Mouse (Mus musculus): ENCODE measurements around the gene Map3k4. TPM values are rescaled to one million over a fixed set of nuclear protein-coding genes. Genes with fewer than 3 reads are reported as not detected.

The Map3k4 gene
- polyA plus RNA-seq, 1 experiment: 17.6 TPM

GRCm38 (mm10) chr17:12204689-12205014 is 113.9 kb downstream of the Map3k4 start:
- H3K27me3 ChIP-seq (replicated peaks; ENCODE audit: control insufficient read depth, insufficient read depth, low read length): no peaks in the 10 kb centered on the region
- TF ChIP-seq POLR2A (IDR thresholded peaks at IDR 0.05; ENCODE audit: low read depth, low read length): no peak
- TF ChIP-seq CTCF (conservative IDR thresholded peaks at IDR 0.05; ENCODE audit: insufficient read depth, insufficient read length, low read depth, low read length): no peak
- H3K4me1 ChIP-seq (ENCODE audit: control insufficient read depth, insufficient read depth, low read length): no peaks in the 10 kb centered on the region
- WGBS: 88% methylated on average over 3 of the region's 3 CpGs
- no peak for DNase-seq
- H3K27ac ChIP-seq (ENCODE audit: insufficient read depth, low read depth, low read length): no peak overlapping the region
- no peaks in the 10 kb centered on the region for H3K36me3 ChIP-seq (ENCODE audit: control insufficient read depth, insufficient read depth, low read length)
- H3K4me3 ChIP-seq (ENCODE audit: insufficient read depth, low read depth, low read length): no peak overlapping the region

GRCm38 (mm10) chr17:12204246-12204645 is 114.3 kb downstream of the Map3k4 start:
- no peaks in the 10 kb centered on the region for H3K4me1 ChIP-seq (ENCODE audit: control insufficient read depth, insufficient read depth, low read length)
- H3K27ac ChIP-seq (ENCODE audit: insufficient read depth, low read depth, low read length): no peak overlapping the region
- no peaks in the 10 kb centered on the region for H3K27me3 ChIP-seq (replicated peaks; ENCODE audit: control insufficient read depth, insufficient read depth, low read length)
- 77% methylated on average over 3 of the region's 3 CpGs for WGBS
- H3K36me3 ChIP-seq (ENCODE audit: control insufficient read depth, insufficient read depth, low read length): no peaks in the 10 kb centered on the region
- H3K4me3 ChIP-seq (ENCODE audit: insufficient read depth, low read depth, low read length): no peak overlapping the region
- TF ChIP-seq POLR2A (IDR thresholded peaks at IDR 0.05; ENCODE audit: low read depth, low read length) (no peak), CTCF (conservative IDR thresholded peaks at IDR 0.05; ENCODE audit: insufficient read depth, insufficient read length, low read depth, low read length) (no peak)
- DNase-seq: no peak

GRCm38 (mm10) chr17:12203414-12203897 is 115.1 kb downstream of the Map3k4 start:
- Histone ChIP-seq H3K36me3 (ENCODE audit: control insufficient read depth, insufficient read depth, low read length) (no peaks in the 10 kb centered on the region), H3K4me3 (ENCODE audit: insufficient read depth, low read depth, low read length) (no peak overlapping the region), H3K4me1 (ENCODE audit: control insufficient read depth, insufficient read depth, low read length) (no peaks in the 10 kb centered on the region), H3K27me3 (replicated peaks; ENCODE audit: control insufficient read depth, insufficient read depth, low read length) (no peaks in the 10 kb centered on the region), H3K27ac (ENCODE audit: insufficient read depth, low read depth, low read length) (no peak overlapping the region)
- 71% methylated on average over 15 of the region's 15 CpGs for WGBS
- TF ChIP-seq POLR2A (IDR thresholded peaks at IDR 0.05; ENCODE audit: low read depth, low read length): no peak
- TF ChIP-seq CTCF (conservative IDR thresholded peaks at IDR 0.05; ENCODE audit: insufficient read depth, insufficient read length, low read depth, low read length): no peak
- DNase-seq: no peak

- no peak for DNase-seq
- Histone ChIP-seq H3K36me3 (ENCODE audit: control insufficient read depth, insufficient read depth, low read length) (no peaks in the 10 kb centered on the region), H3K27me3 (replicated peaks; ENCODE audit: control insufficient read depth, insufficient read depth, low read length) (no peaks in the 10 kb centered on the region), H3K27ac (ENCODE audit: insufficient read depth, low read depth, low read length) (no peak overlapping the region), H3K4me3 (ENCODE audit: insufficient read depth, low read depth, low read length) (no peak overlapping the region), H3K4me1 (ENCODE audit: control insufficient read depth, insufficient read depth, low read length) (no peaks in the 10 kb centered on the region)
- 95% methylated on average over 1 of the region's 1 CpGs for WGBS
- no peak for TF ChIP-seq POLR2A (IDR thresholded peaks at IDR 0.05; ENCODE audit: low read depth, low read length)
- TF ChIP-seq CTCF (conservative IDR thresholded peaks at IDR 0.05; ENCODE audit: insufficient read depth, insufficient read length, low read depth, low read length): no peak
Measured at GRCm38 (mm10) chr17:12201086-12201485, 117.5 kb downstream of the Map3k4 start.

DNA sequence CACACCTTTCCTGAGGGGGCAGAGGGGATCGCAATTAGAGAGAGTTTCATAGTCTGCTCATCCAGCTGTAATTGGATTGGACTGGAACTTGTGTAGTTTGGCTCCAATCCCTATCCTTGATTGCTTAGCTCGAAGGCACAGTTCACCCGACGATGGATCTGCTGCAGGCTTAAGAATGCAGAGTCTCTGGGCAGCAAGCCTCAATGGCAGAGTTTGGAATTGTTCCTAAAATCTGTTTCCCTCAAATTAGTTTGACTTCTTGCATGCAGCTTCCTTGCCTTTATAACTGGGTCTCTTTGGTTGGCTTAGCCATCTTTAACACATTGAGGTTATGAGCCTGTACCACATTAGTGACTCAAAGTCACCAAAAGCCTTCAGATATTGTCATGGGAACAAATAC is 118.7 kb downstream of the Map3k4 start:
- H3K4me1 ChIP-seq (ENCODE audit: control insufficient read depth, insufficient read depth, low read length): 0 out of 2 replicates have a peak, but pooled peaks cover 2% of the 10 kb centered on the region
- no peaks in the 10 kb centered on the region for H3K27me3 ChIP-seq (replicated peaks; ENCODE audit: control insufficient read depth, insufficient read depth, low read length)
- no peaks in the 10 kb centered on the region for H3K36me3 ChIP-seq (ENCODE audit: control insufficient read depth, insufficient read depth, low read length)
- no peak overlapping the region for H3K27ac ChIP-seq (ENCODE audit: insufficient read depth, low read depth, low read length)
- DNase-seq: no peak
- TF ChIP-seq POLR2A (IDR thresholded peaks at IDR 0.05; ENCODE audit: low read depth, low read length): no peak
- TF ChIP-seq CTCF (conservative IDR thresholded peaks at IDR 0.05; ENCODE audit: insufficient read depth, insufficient read length, low read depth, low read length): no peak
- no peak overlapping the region for H3K4me3 ChIP-seq (ENCODE audit: insufficient read depth, low read depth, low read length)
- 70% methylated on average over 4 of the region's 4 CpGs for WGBS

- Histone ChIP-seq H3K36me3 (ENCODE audit: control insufficient read depth, insufficient read depth, low read length) (no peaks in the 10 kb centered on the region), H3K4me3 (ENCODE audit: insufficient read depth, low read depth, low read length) (no peak overlapping the region), H3K4me1 (ENCODE audit: control insufficient read depth, insufficient read depth, low read length) (0 out of 2 replicates have a peak, but pooled peaks cover 5% of the 10 kb centered on the region), H3K27me3 (replicated peaks; ENCODE audit: control insufficient read depth, insufficient read depth, low read length) (no peaks in the 10 kb centered on the region), H3K27ac (ENCODE audit: insufficient read depth, low read depth, low read length) (peak overlapping the region; percentile 9; the same call in 1 of the 2 replicates)
- DNase-seq: peak; percentile 7
- no peak for TF ChIP-seq POLR2A (IDR thresholded peaks at IDR 0.05; ENCODE audit: low read depth, low read length)
- no peak for TF ChIP-seq CTCF (conservative IDR thresholded peaks at IDR 0.05; ENCODE audit: insufficient read depth, insufficient read length, low read depth, low read length)
- 40% methylated on average over 10 of the region's 10 CpGs for WGBS
Measured at GRCm38 (mm10) chr17:12195604-12196003, 123.0 kb downstream of the Map3k4 start.

DNA sequence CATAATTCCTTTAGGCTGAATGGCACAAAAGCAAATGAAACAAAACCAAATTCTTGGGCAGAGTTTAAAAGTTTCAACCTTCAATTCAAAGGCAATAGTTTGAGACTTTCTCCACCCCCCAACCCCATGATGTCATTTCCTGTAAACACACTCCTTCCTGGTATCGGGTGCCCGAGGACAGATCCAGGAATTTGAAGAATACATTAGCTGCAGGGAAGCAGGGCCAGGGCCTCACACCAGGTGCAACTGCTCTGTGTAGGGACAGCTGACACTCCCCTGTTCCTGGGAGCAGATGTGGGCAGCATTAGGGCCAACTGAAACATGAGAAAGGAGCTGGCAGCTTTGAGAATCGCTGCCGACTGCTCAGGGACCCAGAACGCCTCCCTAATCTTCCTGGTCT is 123.5 kb downstream of the Map3k4 start:
- Histone ChIP-seq H3K27me3 (replicated peaks; ENCODE audit: control insufficient read depth, insufficient read depth, low read length) (no peaks in the 10 kb centered on the region), H3K36me3 (ENCODE audit: control insufficient read depth, insufficient read depth, low read length) (no peaks in the 10 kb centered on the region), H3K4me3 (ENCODE audit: insufficient read depth, low read depth, low read length) (no peak overlapping the region), H3K27ac (ENCODE audit: insufficient read depth, low read depth, low read length) (peak overlapping the region; percentile 9; the same call in 1 of the 2 replicates), H3K4me1 (ENCODE audit: control insufficient read depth, insufficient read depth, low read length) (0 out of 2 replicates have a peak, but pooled peaks cover 5% of the 10 kb centered on the region)
- 26% methylated on average over 5 of the region's 5 CpGs for WGBS
- DNase-seq: peak; percentile 21
- TF ChIP-seq CTCF (conservative IDR thresholded peaks at IDR 0.05; ENCODE audit: insufficient read depth, insufficient read length, low read depth, low read length) (no peak), POLR2A (IDR thresholded peaks at IDR 0.05; ENCODE audit: low read depth, low read length) (no peak)
